Mouse (Mus musculus) stomach, embryonic 14.5 days (tissue): ENCODE data around the gene Cacna1d. TPM values are rescaled to one million over a fixed set of nuclear protein-coding genes. Genes with fewer than 3 reads are reported as not detected.

ENCODE experiments used
- ATAC-seq: fragments of 200-750 bp; cut with Nextera tagmentation; 2 replicates; pipeline ENCODE4 v1.8.0; 2017; ENCODE audit warnings: low read depth, moderate TSS enrichment; ENCODE audit not compliant: insufficient number of reproducible peaks, insufficient read depth, low FRiP score
- H3K27ac ChIP-seq: fragments of 300-500 bp; sonication (generic); 2 replicates; pipeline ENCODE4 v1.5.1; 2014; ENCODE audit warnings: mild to moderate bottlenecking, low read length, moderate library complexity, mixed read lengths
- H3K27me3 ChIP-seq: fragments of 300-500 bp; sonication (generic); 2 replicates; pipeline ENCODE4 v1.6.1; 2014; ENCODE audit warnings: low read length, control low read depth, mixed read lengths; ENCODE audit not compliant: control insufficient read depth, insufficient read depth
- H3K36me3 ChIP-seq: fragments of 300-500 bp; sonication (generic); 2 replicates; pipeline ENCODE4 v1.6.1; 2014; ENCODE audit warnings: mild to moderate bottlenecking, control low read depth, low read length, moderate library complexity, mixed read lengths; ENCODE audit not compliant: control insufficient read depth, insufficient read depth
- H3K4me1 ChIP-seq: fragments of 300-500 bp; sonication (generic); 2 replicates; pipeline ENCODE4 v1.6.1; 2014; ENCODE audit warnings: low read length, control low read depth, mixed read lengths; ENCODE audit not compliant: control insufficient read depth, insufficient read depth
- H3K4me2 ChIP-seq: fragments of 300-500 bp; sonication (generic); replicated peaks from 2 replicates; pipeline ENCODE4 v1.6.1; 2014; ENCODE audit warnings: low read depth, low read length, control low read depth
- H3K4me3 ChIP-seq: fragments of 300-500 bp; sonication (generic); 2 replicates; pipeline ENCODE4 v1.5.1; 2014; ENCODE audit warnings: low read depth, low read length, control low read depth
- H3K9ac ChIP-seq: fragments of 300-500 bp; sonication (generic); replicated peaks from 2 replicates; pipeline ENCODE4 v1.6.1; 2014; ENCODE audit warnings: low read depth, mild to moderate bottlenecking, control low read depth, low read length, moderate library complexity, mixed read lengths
- H3K9me3 ChIP-seq: fragments of 300-500 bp; sonication (generic); 2 replicates; pipeline ENCODE4 v1.6.1; 2016; ENCODE audit warnings: low read depth, low read length, control low read depth; ENCODE audit not compliant: control insufficient read depth
- WGBS: fragments of 180-500 bp; shearing (Covaris S2); extraction: QIAGEN DNeasy Blood & Tissue Kit; methylation state at CpG from one replicate; pipeline ENCODE4 v1.1.7; 2014; 5-methylcytosine and 5-hydroxymethylcytosine counted together
- polyA plus RNA-seq: library from polyadenylated mRNA; unstranded; fragments of >200 nt; fragmentation: Nextera tagmentation; extraction: Ambion mirVana; gene quantifications from 2 replicates; pipeline ENCODE4 v1.2.1, GENCODE M21; 2014

Cacna1d gene
- polyA plus RNA-seq, 1 experiment from 2014 or later = 15.3 TPM

GRCm38 (mm10) chr14:29994976-29995375 lies 496.3 kb downstream of the Cacna1d start:
- no peaks in the 10 kb centered on the region for H3K27me3 ChIP-seq
- no peaks in the 10 kb centered on the region for H3K9me3 ChIP-seq
- WGBS = 91% methylated on average over 4 of the region's 4 CpGs
- H3K9ac ChIP-seq = no peak overlapping the region
- no peak for ATAC-seq
- H3K4me3 ChIP-seq = no peak overlapping the region
- no peaks in the 10 kb centered on the region for H3K4me1 ChIP-seq
- H3K27ac ChIP-seq = no peak overlapping the region
- H3K36me3 ChIP-seq = peaks cover 63% of the 10 kb centered on the region
- no peak overlapping the region for H3K4me2 ChIP-seq

Other genes with a start within 250 kb of the Cacna1d start
- 28.9 and 35.5 TPM in 2 replicates for gene Dcp1a, start 11.9 kb downstream of the Cacna1d start, polyA plus RNA-seq
- gene Tkt, start 56.9 kb upstream of the Cacna1d start, polyA plus RNA-seq = 85.9 and 99.0 TPM in 2 replicates
- 45.3 and 51.2 TPM in 2 replicates for gene Prkcd, start 134.8 kb upstream of the Cacna1d start, polyA plus RNA-seq
- gene Rft1, start 162.9 kb upstream of the Cacna1d start, polyA plus RNA-seq = 17.6 and 21.0 TPM in 2 replicates
- gene Sfmbt1, start 223.4 kb upstream of the Cacna1d start, polyA plus RNA-seq = 13.9 and 15.0 TPM in 2 replicates